Mouse (Mus musculus): ENCODE measurements around the gene Dnah17.
A peak's percentile ranks its signal among the peaks of the same experiment; 100 is the strongest.

Dnah17 gene

DNA sequence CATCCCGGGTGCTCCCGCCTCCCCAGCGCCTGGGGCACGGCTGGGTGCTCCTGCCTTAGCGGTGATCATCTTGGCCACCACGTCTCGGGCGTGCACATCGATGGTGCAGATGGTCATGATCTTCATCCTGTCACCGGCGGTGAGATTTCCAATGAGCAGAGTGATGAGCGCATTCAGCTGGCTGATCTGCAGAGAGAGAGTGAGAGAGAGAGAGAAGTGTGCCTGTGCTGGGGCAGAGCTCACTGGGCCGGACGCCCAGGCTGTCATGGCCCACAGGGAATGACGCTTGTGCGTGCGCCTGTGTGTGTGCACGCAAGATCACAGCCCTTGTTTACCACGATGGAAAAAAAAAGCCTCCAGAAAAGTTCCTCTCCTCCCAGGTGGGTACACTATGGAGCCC lies 41.5 kb downstream of the Dnah17 start:
- DNase-seq (ENCODE audit: low read depth, low spot score): no peak

DNA sequence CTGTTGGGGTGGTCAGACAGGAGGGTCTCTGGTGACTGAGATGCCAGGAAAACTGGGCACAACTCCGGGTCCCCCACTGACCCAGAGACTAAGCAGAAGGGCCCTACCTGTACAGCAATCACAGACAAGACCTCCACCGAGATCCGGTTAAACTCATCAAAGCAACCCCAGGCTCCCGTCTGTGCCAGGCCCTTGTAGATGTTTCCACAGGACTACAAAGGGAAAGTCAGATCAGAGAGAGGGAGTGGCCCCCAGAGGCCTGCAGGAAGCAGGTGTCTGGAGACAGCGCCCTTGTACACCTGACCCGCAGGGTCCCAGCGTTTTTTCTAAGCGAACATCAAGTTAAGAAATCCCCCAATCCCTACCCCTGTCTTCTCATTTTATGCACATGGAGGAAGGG lies 44.5 kb downstream of the Dnah17 start:
- no peak for DNase-seq (ENCODE audit: low read depth, low spot score)

DNA sequence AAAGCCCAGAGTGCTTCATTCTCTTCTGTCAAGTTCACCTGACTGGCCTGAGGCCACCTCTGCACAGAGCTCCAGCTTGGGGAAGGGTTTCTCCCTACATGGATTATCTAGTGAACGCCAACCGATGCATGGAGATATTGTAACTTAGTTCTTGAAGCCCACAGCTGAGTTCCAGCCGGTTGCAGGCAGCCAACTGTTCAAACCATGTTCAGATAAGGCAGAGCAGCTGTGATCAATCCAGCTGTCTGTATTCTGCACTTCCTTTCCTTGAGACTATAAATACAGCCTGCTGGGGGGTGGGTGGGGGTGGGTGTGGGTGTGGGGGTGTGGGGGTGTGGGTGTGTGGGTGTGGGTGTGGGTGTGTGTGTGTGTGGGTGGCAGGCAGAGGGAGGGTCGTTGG lies 45.3 kb downstream of the Dnah17 start:
- no peak for DNase-seq (ENCODE audit: low read depth, low spot score)

DNA sequence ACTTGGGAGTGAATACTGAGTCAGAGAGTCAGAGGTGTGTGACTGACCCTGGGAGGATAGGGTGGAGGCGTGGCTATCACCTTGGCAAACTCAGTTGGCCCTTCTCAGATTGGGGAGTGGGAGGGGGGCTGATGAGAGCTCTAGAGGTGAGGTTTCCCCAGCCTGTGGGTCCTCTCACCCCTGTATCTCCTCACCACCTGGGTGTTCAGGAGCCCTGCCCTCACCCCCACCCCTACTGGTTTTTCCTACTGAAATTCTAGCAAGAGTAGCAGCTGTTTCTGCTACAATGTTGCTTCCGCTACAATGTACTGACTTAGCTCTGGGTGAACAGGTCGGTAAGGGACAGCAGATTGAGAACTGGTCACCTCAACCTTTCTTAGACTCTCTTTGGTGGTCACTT lies 46.2 kb downstream of the Dnah17 start:
- DNase-seq (ENCODE audit: low read depth, low spot score): no peak

DNA sequence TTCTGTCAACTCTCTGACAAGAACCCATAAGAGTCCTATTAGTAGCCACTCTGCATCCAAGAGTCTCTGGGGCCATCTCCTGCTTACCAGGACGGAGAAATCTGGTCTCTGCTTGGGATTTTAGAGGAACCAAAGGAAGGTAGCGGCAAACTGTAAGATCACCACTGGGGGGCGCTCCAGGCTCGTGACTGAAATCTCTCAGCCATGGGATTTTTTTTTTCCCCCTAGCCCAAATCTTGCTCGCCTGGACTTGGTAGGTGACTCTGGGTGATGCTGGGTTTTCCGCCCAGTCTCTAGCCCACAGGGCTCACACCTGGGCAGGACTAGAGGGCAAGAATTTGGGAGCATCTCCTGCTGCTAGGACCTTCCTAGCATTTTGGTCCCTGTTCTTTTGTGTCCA lies 46.6 kb downstream of the Dnah17 start:
- peak; percentile 55 for DNase-seq (ENCODE audit: low read depth, low spot score)

DNA sequence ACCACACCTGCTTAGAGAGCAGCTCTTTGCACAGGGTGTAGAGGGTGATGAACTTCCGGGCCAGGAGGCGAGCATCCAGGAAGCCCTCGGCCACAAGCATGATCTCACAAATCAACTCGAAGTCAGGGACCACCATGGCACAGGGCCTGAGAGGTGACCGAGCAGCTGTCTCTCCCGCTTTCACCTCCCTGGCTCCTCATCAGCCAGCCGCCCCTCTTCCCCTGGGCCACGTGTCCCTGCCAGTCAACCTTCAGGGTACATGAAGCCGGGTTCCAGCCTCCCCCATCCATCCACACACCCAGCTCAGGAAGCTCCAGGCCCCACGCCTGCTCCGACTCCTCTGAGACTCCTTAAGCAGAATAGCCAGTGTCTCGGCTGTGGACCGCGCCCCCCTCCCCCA lies 48.1 kb downstream of the Dnah17 start:
- no peak for DNase-seq (ENCODE audit: low read depth, low spot score)

DNA sequence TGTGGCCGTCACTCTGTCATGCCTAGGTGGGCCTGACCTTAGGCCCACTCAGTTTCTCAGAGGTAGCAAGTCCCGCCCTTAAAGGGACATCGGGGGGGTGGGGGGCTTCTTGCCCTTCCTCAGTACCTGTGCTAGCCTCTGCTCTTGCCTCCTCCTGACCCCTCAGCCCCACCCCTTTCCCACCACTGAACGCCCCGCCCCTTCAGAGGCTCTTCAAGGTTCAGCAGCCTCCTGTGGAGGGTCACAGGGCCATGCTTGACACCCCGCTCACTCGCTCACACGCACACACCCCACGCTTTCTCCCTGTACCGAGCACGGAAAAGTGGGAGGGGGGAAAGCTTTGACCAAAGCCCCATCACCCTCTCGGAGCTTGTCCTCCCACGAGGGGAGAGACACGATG lies 50.7 kb downstream of the Dnah17 start:
- no peak for DNase-seq (ENCODE audit: low read depth, low spot score)

DNA sequence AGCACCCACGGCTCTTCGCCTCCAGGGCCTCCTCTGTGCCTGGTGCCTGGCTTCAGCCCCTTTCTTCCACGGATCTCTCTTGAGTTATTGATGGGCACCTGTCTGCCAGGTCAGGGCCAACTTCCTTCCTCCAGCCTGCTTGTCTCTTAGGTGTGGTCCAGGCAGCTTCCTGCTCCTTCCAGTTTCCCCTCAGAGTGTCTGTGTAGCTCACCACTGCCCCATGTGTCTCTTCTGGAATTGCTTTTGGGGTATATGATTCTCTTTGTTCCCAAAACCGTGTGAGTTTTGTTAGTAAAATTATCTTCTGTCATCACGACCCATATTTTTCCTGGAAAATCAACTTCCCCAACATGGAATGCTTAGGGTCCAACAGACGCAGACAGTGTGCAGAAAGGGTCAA lies 53.5 kb downstream of the Dnah17 start:
- no peak for DNase-seq (ENCODE audit: low read depth, low spot score)

DNA sequence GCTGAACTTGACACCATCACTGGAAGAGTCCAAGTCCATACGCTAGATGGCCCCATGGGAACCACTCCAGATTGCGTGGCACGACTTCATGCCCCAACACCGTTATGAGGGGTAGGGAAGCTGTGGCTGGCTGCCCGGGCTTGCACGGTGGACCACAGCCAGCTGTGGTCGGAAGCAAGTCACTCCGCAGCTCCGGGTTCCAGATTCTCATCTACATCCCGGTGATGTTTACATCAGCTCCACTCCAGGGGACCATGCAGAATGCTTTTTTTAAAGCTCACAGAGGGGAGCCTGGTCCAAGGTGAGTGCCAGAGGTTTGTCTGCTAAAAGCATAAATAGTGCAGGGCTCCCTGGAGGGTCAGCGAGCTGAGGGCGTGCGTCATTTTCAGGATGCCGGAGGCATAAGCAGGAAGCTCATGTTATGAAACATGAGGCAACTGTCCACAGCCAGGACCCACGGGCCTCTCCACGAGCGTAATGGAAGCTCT lies 55.4 kb downstream of the Dnah17 start:
- DNase-seq (ENCODE audit: low read depth, low spot score): no peak

DNA sequence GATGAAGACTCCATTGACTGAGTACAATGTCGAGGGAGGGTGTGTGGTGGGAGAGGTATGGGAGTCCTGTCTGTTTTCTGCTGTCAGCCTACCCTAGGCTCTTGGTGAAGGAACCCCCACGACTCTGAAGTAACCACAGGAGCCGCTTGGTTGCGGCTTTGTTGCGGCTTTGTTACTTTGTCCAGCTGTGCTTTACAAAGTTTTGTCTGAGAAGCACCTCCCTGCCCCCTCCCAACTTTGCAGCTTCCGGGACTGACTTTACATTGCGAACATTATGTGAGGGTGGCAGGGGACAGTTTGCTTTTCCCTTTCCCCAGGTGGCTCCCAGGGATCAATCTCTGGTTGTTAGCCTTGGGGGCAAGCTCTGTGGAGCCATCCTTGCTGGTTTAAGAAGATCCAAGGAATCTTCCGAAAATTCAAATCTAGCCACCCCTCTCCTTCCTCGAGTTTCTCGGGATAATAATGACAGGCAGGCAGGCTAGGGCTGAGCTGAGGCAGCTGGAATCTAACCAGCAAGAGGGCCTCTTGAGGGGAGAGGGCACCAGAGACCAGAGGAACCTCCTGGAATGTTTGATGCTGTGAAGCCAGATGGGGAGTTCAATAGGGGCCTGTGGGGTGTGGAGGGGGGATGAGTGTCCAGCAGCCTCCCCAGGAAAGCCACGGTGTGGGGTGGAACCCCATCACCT lies 59.1 kb downstream of the Dnah17 start:
- no peak for DNase-seq (ENCODE audit: low read depth, low spot score)

DNA sequence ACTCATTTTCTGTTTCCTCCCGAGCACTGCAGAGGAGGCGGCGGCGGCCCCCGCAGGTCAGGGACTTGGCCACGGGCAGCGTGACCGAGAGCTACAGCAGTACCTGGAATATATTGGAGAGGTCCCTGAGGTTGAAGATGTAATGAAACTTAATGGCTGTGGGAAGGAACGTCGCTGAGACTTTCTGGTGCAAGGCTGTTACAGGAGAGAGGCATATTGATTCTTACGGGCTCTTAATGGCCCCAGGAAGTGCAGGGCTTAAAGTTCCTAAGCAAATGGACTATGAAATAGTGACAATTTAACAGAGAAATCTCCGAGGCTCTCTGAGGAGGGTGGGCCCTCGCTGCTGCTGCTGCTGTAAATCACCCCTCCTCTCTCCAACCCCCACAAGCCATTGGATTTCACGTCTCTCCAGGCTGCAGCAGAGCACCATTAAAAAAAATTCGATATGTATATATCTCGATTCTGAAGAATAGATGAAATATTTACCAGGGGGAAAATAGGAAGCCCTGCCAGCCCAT lies 61.6 kb downstream of the Dnah17 start:
- no peak for DNase-seq (ENCODE audit: low read depth, low spot score)

DNA sequence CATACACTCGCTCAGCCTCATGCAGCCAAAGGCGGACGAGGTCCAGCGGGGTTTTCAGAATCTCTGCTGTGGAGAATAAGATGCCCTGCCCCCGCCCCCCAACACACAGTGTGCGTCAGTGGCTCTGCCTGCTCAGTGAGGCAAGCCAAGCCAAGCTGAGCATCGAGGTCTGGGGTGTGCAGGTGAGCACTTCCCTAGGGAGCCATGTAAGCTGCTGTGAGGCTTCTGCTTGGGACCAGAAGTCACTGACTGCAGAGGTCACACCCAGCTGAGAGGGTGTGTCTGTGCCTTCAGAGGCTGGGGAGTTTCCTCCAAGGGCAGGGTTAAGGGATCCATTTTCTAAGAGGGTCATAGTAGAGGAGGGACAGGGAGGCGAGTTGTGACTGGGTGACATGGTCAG lies 62.8 kb downstream of the Dnah17 start:
- DNase-seq (ENCODE audit: low read depth, low spot score): peak; percentile 13

DNA sequence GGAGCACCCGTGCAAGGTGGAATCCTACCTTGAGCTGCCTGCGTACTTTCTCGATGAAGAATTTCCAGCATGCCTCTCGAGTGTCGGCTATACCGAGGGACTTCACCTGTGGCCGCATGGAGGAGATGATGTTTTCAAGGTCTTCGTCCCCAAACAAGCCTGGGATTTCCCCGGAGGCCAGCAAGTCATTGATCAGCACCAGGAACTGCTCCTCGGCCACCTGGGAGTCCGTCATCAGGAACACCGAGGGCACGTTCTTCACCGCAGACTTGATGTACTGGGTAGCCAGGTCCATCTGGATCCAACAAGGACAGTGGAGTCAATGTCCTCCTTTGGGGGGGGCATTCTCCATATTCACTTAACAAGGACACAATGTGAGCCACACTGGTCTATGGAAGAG lies 70.4 kb downstream of the Dnah17 start:
- DNase-seq (ENCODE audit: low read depth, low spot score): no peak

DNA sequence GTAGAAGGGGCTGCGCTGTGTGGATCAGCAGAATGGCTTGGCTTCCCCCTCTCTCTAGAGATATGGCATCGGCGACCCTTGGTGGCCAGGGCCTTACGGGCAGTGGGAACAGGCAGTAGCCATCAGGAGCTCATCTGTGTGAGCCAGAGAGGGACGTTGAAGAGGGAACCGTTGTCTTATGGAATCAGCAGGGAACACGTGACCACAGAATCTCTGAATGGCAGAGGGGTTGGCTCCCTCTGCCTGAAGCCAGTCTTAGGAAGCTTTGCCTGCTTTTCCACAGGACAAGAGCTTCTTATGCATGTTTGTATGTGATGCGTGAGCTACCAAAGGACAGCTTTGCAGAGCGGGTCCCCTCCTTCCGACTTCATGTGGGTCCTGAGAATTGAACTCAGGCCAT lies 71.6 kb downstream of the Dnah17 start:
- DNase-seq (ENCODE audit: low read depth, low spot score): no peak

DNA sequence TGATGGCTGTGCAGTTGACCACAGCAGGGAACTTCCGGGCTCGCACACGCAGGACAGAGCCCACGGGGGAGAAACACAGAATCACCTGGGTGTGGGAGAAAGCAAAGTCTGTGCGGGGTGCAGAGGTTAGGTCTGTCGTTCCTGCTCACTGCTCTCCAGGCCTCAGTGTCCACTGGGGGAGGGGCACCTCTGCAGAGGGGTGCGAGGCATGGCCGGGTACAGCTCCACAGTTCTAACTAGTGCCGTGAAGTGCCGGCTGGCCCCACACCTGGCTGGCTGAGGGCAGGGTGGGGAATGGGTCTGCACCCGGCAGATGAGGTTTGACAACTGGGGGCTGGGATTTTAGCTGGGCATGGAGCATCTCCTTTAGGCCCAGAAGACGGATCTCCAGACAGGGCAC lies 72.1 kb downstream of the Dnah17 start:
- no peak for DNase-seq (ENCODE audit: low read depth, low spot score)

DNA sequence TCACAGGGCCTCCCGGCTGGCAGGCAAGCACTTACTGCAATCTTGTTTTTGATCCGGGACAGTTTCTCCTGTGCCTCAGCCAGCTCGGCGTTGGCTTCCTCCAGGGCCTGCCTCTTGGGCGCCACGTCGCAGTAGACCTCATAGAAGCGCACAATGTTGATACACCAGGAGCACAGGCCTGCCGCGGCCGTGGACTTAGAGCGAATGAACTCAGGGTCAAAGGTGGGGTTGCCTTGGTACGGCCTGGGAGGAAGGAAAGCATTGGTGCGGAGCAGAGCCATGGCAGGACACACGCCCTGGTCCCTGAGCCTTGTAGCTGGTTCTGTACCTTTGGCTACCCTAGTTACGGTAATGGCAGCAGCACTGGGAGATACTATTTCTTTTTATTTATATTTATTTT lies 80.3 kb downstream of the Dnah17 start:
- DNase-seq (ENCODE audit: low read depth, low spot score): no peak

DNA sequence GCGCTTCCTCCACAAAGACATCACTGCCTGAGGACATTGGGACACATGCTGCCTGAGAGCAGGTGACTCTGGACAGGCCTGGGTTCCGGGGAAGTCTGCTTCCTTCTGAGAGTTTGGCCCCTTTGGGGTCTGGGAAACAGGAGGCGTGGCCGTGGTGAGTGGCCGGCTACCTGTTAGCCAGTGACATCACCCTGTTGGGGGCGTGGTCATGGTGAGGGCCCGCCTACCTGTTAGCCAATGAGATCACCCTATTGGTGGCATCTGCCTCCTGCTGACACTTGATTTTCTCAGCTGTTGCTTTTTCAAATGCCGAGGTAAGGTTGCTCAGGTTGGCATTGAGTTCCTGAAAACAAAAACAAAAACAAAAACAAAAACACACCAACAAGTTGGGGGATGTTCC lies 80.8 kb downstream of the Dnah17 start:
- DNase-seq (ENCODE audit: low read depth, low spot score): peak; percentile 10

DNA sequence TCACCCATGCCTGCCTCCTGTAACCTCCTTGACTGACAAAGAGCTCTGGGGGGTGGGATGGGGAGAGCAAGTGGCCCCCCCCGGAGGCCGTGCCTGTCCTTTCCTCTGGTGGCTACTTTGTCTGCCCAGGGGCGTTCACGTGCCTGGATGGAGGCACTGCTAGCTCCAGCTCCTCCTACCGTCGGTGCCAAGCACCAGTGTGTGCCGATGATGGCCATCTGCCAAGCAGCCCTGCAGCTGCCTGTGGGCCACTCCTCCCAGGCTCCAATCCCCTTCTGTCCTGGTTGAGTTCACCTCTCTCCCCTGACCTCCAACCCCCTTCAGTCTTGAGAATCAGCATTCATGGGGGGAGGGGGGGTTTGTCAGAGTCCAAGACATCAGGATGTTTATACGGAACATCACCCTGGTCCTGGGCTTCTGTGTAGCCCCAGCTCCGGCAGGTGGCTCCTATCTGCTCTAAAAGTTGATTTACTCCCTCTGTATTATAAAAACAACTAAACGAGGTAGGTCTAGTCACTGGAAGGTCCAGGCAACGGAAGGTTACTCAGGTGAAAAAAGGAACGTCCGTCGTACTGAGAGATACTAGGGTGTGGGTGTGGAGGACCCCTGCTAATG lies 87.0 kb downstream of the Dnah17 start:
- DNase-seq (ENCODE audit: low read depth, low spot score): no peak

DNA sequence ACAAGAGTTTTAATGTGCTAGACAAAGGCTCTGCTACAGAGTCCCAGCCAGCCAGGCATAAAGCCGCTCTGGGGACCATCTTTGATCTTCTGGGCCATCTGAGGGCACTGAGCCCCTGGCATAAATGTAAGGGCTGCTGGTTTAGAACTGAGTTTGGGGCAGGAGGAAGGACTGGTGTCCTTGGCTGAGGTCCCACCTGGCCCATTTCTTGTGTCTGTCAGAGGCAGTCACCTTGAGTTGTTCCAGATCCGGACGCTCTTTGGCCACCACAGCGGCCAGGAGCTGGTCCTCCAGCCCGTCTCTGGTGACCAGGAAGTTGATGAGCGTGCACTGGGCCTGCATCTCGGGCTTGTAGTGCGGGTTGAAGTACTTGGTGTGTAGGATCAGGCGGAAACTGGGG lies 87.6 kb downstream of the Dnah17 start:
- no peak for DNase-seq (ENCODE audit: low read depth, low spot score)

DNA sequence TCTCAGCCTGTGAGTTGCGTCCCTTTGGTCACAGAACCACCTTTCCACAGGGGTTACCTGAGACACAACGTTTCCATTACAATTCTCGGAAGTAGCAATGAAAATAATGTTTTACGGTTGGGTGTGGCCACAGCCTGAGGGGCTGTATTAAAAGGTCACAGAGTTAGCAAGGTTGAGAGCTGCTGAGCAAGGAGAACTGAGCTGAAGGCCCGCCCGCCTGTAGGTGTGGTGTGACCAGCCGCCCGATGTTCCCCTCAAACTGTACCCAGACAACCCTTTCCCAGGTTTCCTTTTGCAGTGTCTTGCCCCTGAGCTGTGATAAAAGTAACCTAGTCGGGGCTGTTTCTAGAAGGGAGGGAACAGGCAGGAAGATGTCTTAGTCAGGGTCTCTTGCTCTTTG lies 95.4 kb downstream of the Dnah17 start:
- no peak for DNase-seq (ENCODE audit: low read depth, low spot score)

DNA sequence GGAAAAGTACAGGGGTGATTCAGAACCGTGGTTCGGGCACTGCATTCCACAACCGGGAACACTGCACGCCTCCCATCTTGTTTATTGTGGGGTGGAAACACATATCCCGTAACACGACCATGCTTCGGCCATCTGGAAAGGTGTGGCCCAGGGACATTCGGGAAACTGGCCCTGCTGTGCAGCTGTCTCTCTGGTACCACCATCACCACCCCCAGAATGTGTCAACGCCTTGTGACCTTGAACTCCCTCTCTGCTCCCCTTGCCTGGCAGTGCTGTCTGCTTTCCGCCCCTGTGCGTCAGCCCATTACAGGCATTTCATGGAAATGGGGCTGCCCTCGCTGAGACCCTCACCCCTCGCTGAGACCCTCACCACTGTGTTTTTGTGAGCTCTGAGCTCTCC lies 96.0 kb downstream of the Dnah17 start:
- DNase-seq (ENCODE audit: low read depth, low spot score): no peak

DNA sequence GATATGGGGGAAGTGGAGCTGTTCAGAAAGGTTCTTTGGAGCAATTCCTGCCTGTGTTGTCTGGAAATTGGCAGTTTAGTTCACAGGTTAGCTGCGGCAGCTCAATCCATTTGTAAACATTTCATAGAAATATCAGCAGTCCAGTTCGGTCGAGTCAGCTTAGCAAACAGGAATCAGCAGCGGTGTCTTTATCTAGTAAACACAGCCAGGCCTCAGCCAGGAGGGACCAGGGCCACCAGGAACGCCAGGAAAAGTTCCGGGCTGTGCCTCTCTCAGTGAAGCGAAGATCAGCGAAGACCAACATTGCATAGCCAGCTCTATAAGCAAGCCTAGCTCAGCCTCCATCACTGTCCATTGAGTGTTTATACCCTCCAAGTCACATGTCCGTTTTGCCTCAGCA lies 99.3 kb downstream of the Dnah17 start:
- DNase-seq (ENCODE audit: low read depth, low spot score): no peak

DNA sequence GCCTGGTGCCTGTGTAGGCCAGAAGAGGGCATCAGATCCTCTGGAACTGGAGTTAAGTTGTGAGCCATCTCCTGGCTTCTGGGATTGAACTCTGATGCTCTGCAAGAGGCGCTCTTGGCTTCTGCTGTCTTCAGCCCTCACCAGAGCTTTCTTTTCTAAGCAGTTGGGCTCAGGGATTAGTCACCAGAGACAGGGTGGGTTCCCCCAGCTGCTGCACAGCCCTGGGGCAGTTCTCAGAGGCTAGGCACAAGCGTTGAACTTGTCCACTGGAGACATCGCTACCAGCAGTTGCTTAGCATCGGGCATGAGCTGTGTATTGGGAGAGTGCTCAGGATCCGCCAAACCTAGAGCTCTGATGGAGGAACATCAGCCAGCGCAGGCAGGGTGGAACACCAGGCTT lies 101.3 kb downstream of the Dnah17 start:
- DNase-seq (ENCODE audit: low read depth, low spot score): no peak

DNA sequence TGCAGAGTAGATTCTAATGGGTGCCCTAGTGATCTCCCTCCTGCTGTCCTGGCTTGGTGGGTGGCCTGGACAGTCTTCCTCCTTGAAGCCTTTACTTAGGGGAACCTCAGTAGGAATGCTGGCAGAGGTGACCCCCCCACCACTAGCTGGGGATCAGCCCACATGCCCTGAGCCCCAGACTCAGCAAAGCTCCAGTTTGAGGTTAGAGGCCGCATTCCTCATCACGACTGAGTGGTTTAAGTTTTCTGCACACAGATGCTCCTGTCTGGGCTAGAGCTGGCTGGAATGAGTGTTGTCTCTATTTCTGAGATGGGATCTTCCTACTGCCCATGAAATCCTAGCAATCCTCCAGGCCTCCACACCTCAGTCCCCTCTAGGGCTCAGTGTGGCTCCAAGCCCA lies 106.3 kb downstream of the Dnah17 start:
- no peak for DNase-seq (ENCODE audit: low read depth, low spot score)
